Mouse (Mus musculus): ENCODE measurements at regions not wholly inside any gene's neighbourhood (a gene's known extent, or its start where the extent isn't known, plus 50 kb on each side); places are given as distances from the start of the nearest gene placed in this dataset.

GRCm38 (mm10) chr12:27499276-27499675 is 156.9 kb upstream of the Sox11 start:
- no peak for DNase-seq (ENCODE audit: extremely low spot score)

DNA sequence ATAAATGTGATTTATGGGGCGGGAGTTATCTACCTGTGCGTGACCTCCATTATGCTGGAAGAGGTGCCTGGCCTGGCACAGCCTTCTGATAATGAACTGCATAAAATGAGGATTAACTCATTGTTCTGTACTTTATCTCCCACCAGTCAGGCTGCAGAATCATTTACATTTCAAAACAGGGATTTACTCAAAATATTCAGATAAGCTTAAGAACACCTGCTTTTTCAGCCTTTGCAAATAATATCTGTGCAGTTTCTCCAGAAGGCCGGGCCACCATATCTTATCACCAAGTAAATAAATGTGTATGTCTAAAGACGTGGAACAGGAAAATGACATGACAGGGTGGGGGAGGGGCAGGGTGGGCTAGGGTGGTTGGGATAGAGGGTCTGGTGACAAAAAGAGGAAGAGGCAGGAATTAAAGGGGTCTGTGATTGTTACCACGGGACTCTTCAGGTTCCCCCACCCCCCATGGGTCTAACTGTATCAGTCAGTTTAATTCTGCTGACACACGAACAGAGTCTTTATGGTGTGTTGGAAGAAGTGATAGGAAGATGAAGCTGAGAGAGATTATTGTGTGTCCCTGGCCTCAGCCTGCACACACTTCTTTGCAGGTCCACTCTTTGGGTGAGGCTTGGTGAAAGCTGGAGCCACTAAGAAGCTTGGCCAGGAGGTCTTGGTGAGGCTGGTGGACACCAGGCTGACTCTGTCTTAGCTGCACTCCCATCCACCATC is 154.6 kb upstream of the Sox11 start:
- no peak for DNase-seq (ENCODE audit: extremely low spot score)

DNA sequence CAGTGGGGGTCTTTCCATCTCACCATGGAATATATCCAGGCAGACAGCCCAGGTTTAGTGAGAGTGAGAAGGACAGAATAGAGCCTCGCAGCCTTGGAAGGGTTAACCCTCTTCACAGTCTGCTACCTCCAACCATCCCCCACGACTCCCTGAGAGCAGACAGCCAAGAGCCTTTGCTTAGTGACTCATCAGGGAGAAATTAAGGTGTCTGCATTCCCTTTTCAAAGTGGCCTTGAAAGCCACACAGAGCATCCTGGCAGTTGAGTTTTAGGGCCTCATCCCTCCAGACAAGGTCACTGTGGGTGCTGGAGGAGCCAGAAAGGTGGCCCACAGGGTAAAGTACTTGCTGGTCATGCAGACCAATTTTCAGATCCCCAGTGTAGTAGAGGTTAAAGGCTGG is 149.9 kb upstream of the Sox11 start:
- no peak for DNase-seq (ENCODE audit: extremely low spot score)

GRCm38 (mm10) chr12:27481230-27481629 is 138.9 kb upstream of the Sox11 start:
- DNase-seq (ENCODE audit: extremely low spot score), result no peak

DNA sequence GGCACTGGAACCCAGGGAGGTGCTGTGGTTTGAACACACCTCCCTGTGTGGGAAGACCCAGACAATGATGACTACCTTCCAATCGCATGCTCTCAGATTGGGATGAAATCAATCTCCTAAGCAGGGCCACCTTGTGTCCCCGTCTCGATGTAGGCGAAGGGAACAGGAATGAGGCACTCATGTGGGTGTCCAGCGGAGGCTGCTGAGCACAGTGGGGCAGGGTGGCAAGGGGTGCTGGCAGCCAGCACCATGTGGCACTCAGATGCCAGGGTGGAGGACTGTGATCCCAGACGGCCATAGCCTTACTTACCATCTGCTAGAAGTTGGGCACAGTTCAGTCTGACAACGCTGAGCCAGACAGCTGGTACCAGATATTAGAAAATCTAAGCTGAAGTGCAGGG is 137.2 kb upstream of the Sox11 start:
- DNase-seq (ENCODE audit: extremely low spot score), result no peak

DNA sequence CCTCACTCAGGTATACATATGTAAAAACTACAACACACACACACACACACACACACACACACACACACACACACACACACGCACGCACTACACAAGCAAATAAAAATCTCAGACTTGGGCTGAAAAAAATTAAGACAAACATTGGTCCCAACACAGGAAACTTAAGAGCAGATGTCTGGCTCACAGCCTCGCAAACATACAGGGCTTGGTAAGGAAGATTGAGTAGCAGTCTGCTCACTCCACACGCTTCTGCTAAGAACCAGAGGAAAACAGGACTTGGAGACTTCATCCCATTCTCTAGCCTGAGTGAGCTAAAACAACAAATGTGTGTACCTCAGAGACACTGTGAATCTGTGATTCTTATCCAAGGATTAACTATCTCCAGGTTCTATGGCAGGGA is 132.3 kb upstream of the Sox11 start:
- DNase-seq (ENCODE audit: extremely low spot score), result no peak

- DNase-seq (ENCODE audit: extremely low spot score), result peak; percentile 22
Measured at GRCm38 (mm10) chr12:27471557-27471956, 129.2 kb upstream of the Sox11 start.

DNA sequence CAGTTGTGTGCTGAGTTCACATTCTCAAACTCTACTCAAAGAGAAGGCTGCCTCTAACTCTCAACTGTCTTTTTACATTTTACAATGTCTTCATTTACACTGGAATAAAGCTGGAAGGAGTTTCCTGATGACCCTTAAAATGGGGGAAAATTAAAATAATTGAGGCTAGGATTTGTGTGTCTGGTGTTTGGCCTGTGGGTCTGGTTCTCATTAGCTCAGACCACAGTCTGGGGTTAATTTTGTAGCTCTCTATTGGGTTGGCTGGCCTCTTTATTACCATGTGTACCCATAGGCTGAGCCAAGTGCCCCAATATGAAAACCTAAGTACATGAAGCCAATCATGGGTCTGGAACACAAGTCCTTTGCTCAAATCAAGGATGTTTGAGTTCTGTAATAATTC is 128.0 kb upstream of the Sox11 start:
- no peak for DNase-seq (ENCODE audit: extremely low spot score)

DNA sequence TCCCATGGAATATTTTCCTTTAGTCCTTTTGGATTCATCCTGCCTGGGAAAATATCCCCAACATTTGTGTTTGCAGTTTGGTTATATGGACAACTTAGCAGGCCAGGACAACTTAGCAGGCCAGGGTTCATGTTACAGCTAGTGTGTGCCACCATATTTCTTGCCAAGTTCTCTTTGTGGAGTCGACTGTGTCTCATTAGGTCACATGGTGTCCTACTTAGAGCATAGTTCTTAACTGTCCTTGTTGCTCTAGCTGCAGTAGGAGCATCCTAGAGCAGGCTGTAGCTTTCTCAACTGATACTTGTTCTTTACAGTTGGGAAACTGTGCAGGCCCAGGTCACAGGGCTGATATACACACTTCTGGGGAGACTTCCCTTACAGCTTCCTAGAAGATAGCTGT is 126.4 kb upstream of the Sox11 start:
- DNase-seq (ENCODE audit: extremely low spot score), result no peak

- no peak for DNase-seq (ENCODE audit: extremely low spot score)
Measured at GRCm38 (mm10) chr12:27468141-27468540, 125.8 kb upstream of the Sox11 start.

DNA sequence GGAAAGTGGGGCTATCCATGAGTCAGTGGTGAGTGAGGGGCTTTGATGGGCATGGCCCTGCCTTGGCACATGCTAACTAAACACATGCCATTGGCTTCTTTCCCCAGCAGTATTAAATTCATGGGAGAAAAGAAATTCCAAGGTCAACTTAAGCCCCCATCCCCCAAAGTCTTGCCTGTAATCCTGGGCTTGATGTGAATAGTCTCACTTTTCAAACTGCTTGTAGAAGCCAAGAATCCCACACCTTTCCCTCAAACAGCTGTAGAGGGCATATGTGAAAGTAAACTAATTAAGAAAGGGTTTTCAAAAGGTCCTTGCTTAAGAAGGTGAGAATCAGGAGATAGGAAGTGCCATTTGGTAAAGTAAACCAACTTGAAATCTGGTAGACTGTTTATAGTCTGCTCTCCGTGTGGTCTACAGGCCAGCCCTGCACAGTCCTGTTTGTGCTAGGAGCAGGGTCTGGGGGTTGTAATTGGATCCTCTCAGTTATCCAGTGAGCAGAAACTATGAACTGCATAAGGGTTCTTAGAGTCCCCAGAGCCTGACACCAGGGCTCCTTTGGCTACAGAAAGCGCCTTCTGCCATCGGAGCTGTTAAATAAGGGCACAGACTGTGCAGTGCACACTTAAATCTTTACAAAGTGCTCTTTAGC is 123.3 kb upstream of the Sox11 start:
- peak; percentile 29 for DNase-seq (ENCODE audit: extremely low spot score)

GRCm38 (mm10) chr12:27458674-27459073 is 116.3 kb upstream of the Sox11 start:
- DNase-seq (ENCODE audit: extremely low spot score), result no peak

- no peak for DNase-seq (ENCODE audit: extremely low spot score)
Measured at GRCm38 (mm10) chr12:27437661-27438345, 95.4 kb upstream of the Sox11 start.

DNA sequence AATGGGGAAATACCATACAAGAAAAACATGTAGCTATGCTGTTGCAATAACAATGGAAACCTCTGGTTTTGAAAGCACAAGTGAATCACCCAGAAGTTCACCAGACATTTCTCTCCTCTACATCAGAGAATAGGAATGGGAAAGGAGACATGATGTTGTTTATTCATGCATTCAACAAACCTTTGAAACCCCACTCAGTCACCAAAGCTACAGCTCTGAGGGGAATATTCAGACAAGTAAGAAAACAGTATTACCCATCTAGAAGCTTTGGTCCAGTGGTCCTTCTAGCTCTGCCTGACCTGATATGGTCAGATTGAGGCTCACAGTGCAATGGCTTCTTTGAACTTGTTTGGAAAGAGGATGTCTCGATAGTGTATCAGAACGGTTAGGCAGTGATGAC is 89.0 kb upstream of the Sox11 start:
- DNase-seq (ENCODE audit: extremely low spot score), result no peak

DNA sequence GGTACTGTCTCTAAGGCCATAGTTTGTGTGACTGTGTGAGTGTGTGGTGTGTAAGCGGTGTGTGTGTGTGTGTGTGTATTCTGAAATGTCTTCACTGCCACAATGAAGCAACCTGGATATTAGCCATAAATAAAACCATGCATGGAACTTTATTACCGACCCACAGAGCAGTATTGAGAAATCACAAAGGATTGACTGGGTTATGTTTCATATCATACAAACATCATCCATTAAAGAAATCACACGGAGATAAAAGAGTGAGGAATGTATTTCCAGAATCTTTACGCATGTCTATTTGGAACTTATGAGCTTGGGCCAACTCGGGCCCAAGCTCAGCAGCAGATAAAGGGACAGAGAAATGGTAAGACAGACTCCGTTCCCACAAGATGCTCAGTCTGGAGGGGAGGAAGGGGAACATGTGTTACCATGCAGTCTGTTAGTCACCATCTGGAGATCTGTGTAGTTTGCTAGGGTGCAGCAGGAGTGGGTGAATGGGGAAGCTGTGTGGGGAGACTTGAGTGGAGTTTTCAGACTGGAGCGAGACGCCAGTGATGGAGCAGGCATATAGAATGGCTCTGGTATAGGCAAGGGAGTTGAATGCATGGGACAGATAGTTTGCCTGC is 75.1 kb upstream of the Sox11 start:
- DNase-seq (ENCODE audit: extremely low spot score), result no peak

DNA sequence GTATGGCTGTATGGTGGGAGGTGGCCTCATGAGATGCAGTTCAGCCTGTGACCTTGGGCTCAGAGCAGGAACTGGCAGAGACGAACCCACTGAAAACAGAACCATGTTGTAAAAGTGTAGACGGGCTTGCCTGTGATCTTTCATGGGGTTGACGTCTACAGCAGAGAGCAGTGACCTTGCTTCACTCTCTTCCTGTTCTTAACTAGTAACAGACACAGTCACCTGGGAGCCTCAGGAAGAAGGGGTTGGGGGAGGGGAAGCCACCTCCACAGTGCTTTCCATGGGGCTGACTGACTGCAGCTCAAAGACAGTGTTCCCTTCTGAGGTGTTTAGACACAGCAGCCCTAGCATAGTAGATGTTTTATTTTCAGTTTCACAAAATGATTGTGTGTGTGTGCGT is 68.2 kb upstream of the Sox11 start:
- peak; percentile 44 for DNase-seq (ENCODE audit: extremely low spot score)

- DNase-seq (ENCODE audit: extremely low spot score), result no peak
Measured at GRCm38 (mm10) chr12:27408440-27408839, 66.1 kb upstream of the Sox11 start.

DNA sequence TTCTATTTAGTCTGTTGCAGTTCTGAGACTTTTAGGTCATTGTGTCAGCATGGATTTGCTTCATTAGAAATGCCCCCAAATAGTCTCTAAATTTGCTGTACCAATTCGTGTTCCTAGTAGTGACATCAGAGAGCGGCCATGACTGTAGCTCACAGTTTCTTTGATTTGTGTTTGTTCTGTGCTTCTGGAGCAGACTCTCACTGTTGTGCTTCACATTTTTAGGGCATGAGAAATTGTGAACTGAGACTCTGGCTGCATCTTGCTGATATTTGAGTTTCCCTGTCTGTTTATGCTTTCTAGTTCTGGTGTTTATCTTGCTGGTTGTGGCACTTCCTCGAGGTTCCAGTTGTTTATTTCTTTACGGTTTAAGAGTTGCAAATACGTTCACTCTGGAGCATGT is 57.0 kb upstream of the Sox11 start:
- no peak for DNase-seq (ENCODE audit: extremely low spot score)

Measured in embryo, embryonic 9.5 days (tissue).